Comparison of ENCODE assay signal across 1 mouse cellular context in the genomic region with DNA sequence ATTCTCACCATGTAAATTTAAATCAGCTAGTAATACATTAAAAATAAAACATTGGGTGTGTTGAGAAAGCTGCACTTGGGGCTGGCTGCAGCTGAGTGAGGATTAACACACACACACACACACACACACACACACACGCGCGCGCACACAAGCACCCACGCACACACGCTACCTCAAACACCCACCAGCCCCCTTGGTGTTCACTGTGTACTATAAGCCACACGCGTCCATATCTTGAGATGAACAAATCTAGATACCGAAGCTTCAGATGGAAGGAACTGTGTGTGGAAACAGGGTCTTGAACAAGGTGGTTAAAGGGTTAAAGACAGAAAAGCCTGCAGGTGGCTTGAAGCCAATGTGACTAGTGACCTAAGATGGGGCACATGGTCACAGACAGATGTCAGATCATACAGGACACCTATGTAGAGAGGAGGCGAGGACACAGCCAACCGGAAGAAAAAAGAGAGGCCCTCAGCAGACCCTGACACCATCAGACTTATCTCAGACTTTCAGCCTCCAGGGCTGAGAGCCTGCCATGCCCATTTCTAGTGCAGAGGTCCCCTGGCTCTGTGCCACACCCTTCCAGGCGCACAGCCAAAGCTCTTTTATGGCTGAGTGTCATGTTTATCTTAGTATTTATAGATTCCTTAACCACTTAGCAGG.
A peak's percentile ranks its signal among the peaks of the same experiment; 100 is the strongest.
TF ChIP-seq lines count a peak whose summit lies in the region.

No protein-coding gene starts in this region.

TF ChIP-seq in MEL, 35 proteins besides CTCF, POLR2A, EP300 and RAD21 (continued from another document):
- TF ChIP-seq BHLHE40 (IDR thresholded peaks at IDR 0.05; ENCODE audit: borderline replicate concordance, low read depth, low read length) (peak; percentile 58; the same call in 1 of the 2 replicates), NELFE (IDR thresholded peaks at IDR 0.05; ENCODE audit: low read depth, low read length) (no peak)
